Mouse (Mus musculus): Measurements from ENCODE around the gene Dhx33. TPM values are rescaled to one million over a fixed set of nuclear protein-coding genes. Genes with fewer than 3 reads are reported as not detected.

Gene Dhx33
- total RNA-seq, 2 experiments from 2014 or later, result 3.8 to 7.8 TPM

- ATAC-seq (replicated peaks; ENCODE audit: low FRiP score, poor library complexity, severe bottlenecking), result 0 out of 2 replicates have a peak, but pooled peaks have one; percentile 42
Observed at GRCm38 (mm10) chr11:70935316-70935715, 68.9 kb downstream of the Dhx33 start.

Other genes with a start within 250 kb of the Dhx33 start
- gene Zfp3, start 240.2 kb downstream of the Dhx33 start, total RNA-seq (2015; ENCODE audit: low replicate concordance), result 1.8 TPM in 1 of 2 replicates, not detected in the other
- 0.30 and 0.90 TPM in 2 replicates for gene Zfp3, start 240.2 kb downstream of the Dhx33 start, total RNA-seq (2017; ENCODE audit: low replicate concordance)
- gene Scimp, start 191.9 kb downstream of the Dhx33 start, total RNA-seq (2015; ENCODE audit: low replicate concordance), result not detected in 2 replicates
- gene Scimp, start 191.9 kb downstream of the Dhx33 start, total RNA-seq (2017; ENCODE audit: low replicate concordance), result not detected in 2 replicates
- gene Rabep1, start 159.7 kb downstream of the Dhx33 start, total RNA-seq (2015; ENCODE audit: low replicate concordance), result 6.5 and 8.0 TPM in 2 replicates
- 20.9 and 23.0 TPM in 2 replicates for gene Rabep1, start 159.7 kb downstream of the Dhx33 start, total RNA-seq (2017; ENCODE audit: low replicate concordance)
- gene Nup88, start 34.5 kb downstream of the Dhx33 start, total RNA-seq (2015; ENCODE audit: low replicate concordance), result 85.4 and 142 TPM in 2 replicates
- gene Nup88, start 34.5 kb downstream of the Dhx33 start, total RNA-seq (2017; ENCODE audit: low replicate concordance), result 93.7 and 128 TPM in 2 replicates
- gene Rpain, start 34.2 kb downstream of the Dhx33 start, total RNA-seq (2015; ENCODE audit: low replicate concordance), result 136 and 165 TPM in 2 replicates
- gene Rpain, start 34.2 kb downstream of the Dhx33 start, total RNA-seq (2017; ENCODE audit: low replicate concordance), result 47.1 and 102 TPM in 2 replicates
- gene C1qbp, start 21.4 kb downstream of the Dhx33 start, total RNA-seq (2015; ENCODE audit: low replicate concordance), result 87.2 and 106 TPM in 2 replicates
- 7.3 and 24.4 TPM in 2 replicates for gene C1qbp, start 21.4 kb downstream of the Dhx33 start, total RNA-seq (2017; ENCODE audit: low replicate concordance)
- 56.6 and 62.9 TPM in 2 replicates for gene Mis12, start 15.2 kb upstream of the Dhx33 start, total RNA-seq (2015; ENCODE audit: low replicate concordance)
- gene Mis12, start 15.2 kb upstream of the Dhx33 start, total RNA-seq (2017; ENCODE audit: low replicate concordance), result 69.3 and 137 TPM in 2 replicates
- gene Derl2, start 15.4 kb upstream of the Dhx33 start, total RNA-seq (2015; ENCODE audit: low replicate concordance), result 32.4 and 44.0 TPM in 2 replicates
- gene Derl2, start 15.4 kb upstream of the Dhx33 start, total RNA-seq (2017; ENCODE audit: low replicate concordance), result 25.0 and 30.2 TPM in 2 replicates
- gene 6330403K07Rik, start 29.1 kb upstream of the Dhx33 start, total RNA-seq (2015; ENCODE audit: low replicate concordance), result not detected in 2 replicates
- gene 6330403K07Rik, start 29.1 kb upstream of the Dhx33 start, total RNA-seq (2017; ENCODE audit: low replicate concordance), result not detected in 2 replicates
- 1.4 TPM in 1 of 2 replicates, not detected in the other for gene Nlrp1a, start 140.3 kb upstream of the Dhx33 start, total RNA-seq (2015; ENCODE audit: low replicate concordance)
- 0.76 and 0.77 TPM in 2 replicates for gene Nlrp1a, start 140.3 kb upstream of the Dhx33 start, total RNA-seq (2017; ENCODE audit: low replicate concordance)
- gene Nlrp1b, start 226.3 kb upstream of the Dhx33 start, total RNA-seq (2015; ENCODE audit: low replicate concordance), result not detected in 2 replicates
- 0.68 TPM in 1 of 2 replicates, not detected in the other for gene Nlrp1b, start 226.3 kb upstream of the Dhx33 start, total RNA-seq (2017; ENCODE audit: low replicate concordance)

All from erythroid progenitor cell, adult 5-6 weeks (primary cell).